Mouse (Mus musculus): ENCODE results near the gene Krtcap3. TPM values are rescaled to one million over a fixed set of nuclear protein-coding genes. Genes with fewer than 3 reads are reported as not detected.

The Krtcap3 gene
- polyA plus RNA-seq, 1 experiment from 2014 or later = 3.4 TPM

DNA sequence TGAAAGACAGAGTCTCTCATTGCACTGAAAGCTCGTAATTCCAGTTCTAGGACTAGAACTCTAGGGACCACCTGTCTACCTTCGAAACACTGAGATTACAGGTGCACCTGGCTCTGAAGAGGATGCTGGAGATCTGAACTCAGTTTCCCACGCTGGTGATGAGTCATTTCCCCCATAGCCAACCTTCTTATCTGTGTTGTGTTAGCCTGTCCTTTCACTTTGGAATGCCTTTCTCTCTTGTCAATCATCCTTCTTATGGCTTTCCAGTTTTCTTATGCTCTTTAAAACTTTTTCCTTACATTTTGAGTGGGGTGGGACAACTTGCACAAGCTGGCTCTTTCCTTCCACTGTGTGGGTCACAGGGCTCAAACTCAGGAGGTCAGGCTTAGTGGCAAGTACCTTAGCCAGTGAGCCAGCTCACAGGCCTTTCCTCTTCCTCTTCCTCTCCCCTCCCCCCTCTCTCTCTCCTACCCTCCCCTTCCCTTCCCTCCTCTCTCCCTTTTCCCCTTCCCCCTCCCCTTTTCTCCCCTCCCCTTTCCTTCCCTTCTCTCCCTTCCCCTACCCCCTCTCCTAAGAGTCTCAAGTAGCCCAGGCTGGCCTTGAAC is 38.2 kb downstream of the Krtcap3 start:
- peaks cover 12% of the 10 kb centered on the region for H3K27me3 ChIP-seq
- H3K4me3 ChIP-seq (replicated peaks) = no peak overlapping the region
- peaks cover 7% of the 10 kb centered on the region; the same call in 1 of the 2 replicates for H3K36me3 ChIP-seq
- DNase-seq (no peak), ATAC-seq (ENCODE audit: low read depth) (no peak)
- peaks cover 30% of the 10 kb centered on the region for H3K4me1 ChIP-seq (replicated peaks)
- H3K4me2 ChIP-seq = peak overlapping the region; percentile 86
- 36% methylated on average over 3 of the region's 3 CpGs for whole genome bisulfite sequencing (ENCODE audit: insufficient replicate concordance)
- peak overlapping the region; percentile 43; the same call in 1 of the 2 replicates for H3K27ac ChIP-seq
- peak overlapping the region; percentile 73; the same call in 1 of the 2 replicates for H3K9ac ChIP-seq
- no peaks in the 10 kb centered on the region for H3K9me3 ChIP-seq (replicated peaks)

DNA sequence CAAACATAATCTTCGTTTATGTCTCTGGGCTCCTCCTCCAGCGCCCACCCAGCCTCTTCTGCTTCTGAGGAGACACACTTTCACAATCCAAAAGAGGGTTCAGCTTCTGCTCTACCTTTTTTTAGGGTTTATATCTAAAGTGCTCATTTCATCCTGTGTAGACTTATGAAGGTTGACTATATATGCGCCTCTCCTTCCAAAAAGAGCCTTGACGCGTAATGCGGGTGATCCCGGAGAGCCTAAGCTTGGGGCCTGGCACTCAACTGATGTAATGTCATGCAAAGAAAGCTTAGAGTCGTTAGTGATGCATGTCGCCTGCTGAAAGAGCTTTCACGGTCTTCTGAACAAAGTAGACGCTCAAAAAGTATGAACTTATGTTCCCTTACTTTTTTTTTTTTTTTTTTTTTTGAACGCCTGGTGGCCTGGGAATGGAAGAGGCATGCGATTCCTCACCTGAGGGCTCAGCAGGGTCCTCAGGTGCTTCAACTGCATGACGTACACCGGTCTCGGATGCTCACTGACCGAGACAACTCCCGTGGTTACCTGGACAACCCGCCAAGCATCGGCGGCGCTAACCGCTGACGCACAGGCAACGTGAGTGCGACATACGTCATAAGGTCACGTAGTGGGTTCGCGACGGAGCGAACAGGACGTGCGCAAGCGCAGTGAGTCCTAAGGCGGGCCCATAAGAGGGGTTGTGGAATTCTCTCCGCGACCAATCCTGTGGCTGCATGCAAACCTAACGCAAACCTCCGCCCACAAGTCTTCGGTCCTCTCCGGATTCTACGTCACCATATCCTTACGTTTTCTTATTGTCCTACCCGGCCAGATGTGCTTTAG is 39.2 kb downstream of the Krtcap3 start, which contains the start of gene Ift172:
Ift172 (minus strand) TSS at position 596 of the 840 bp plus-strand sequence.
- DNase-seq (peak; percentile 94), ATAC-seq (ENCODE audit: low read depth) (peak; percentile 96)
- peak within 1 kb of the TSS; percentile 64 for H3K4me3 ChIP-seq (replicated peaks)
- WGBS (ENCODE audit: insufficient replicate concordance) = 3% methylated on average over 45 of the region's 45 CpGs
- no peaks in the 10 kb centered on the region for H3K9me3 ChIP-seq (replicated peaks)
- peaks cover 2% of the 10 kb centered on the region; the same call in 1 of the 2 replicates for H3K36me3 ChIP-seq
- H3K9ac ChIP-seq = peak within 1 kb of the TSS; percentile 73
- peak within 1 kb of the TSS; percentile 86 for H3K4me2 ChIP-seq
- H3K27me3 ChIP-seq = peaks cover 22% of the 10 kb centered on the region
- peaks cover 38% of the 10 kb centered on the region for H3K4me1 ChIP-seq (replicated peaks)
- H3K27ac ChIP-seq = peak within 1 kb of the TSS; percentile 76

DNA sequence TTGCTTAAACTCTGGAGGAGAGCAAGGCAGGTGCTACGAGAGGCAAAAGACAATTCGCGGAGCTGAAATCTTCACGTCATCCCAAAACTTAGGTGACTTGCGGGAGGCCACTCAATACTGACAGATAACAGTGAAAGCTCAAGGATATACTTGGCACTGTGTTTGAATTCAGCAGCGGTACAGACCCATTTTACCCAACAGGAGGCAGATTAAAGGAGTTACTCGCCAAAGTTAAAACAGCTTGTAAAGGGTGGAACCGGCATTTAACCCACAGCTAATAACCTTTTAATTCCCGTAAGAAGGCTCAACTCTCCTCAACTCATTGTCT is 39.8 kb downstream of the Krtcap3 start:
- Histone ChIP-seq H3K4me1 (replicated peaks) (peaks cover 41% of the 10 kb centered on the region), H3K27ac (peak overlapping the region; percentile 76), H3K27me3 (peaks cover 28% of the 10 kb centered on the region), H3K9ac (peak overlapping the region; percentile 73), H3K9me3 (replicated peaks) (no peaks in the 10 kb centered on the region), H3K4me3 (replicated peaks) (peak overlapping the region; percentile 64), H3K36me3 (peaks cover 2% of the 10 kb centered on the region; the same call in 1 of the 2 replicates), H3K4me2 (peak overlapping the region; percentile 86)
- DNase-seq = no peak
- WGBS (ENCODE audit: insufficient replicate concordance) = 8% methylated on average over 9 of the region's 9 CpGs
- no peak; the same call in 1 of the 2 replicates for ATAC-seq (ENCODE audit: low read depth)

DNA sequence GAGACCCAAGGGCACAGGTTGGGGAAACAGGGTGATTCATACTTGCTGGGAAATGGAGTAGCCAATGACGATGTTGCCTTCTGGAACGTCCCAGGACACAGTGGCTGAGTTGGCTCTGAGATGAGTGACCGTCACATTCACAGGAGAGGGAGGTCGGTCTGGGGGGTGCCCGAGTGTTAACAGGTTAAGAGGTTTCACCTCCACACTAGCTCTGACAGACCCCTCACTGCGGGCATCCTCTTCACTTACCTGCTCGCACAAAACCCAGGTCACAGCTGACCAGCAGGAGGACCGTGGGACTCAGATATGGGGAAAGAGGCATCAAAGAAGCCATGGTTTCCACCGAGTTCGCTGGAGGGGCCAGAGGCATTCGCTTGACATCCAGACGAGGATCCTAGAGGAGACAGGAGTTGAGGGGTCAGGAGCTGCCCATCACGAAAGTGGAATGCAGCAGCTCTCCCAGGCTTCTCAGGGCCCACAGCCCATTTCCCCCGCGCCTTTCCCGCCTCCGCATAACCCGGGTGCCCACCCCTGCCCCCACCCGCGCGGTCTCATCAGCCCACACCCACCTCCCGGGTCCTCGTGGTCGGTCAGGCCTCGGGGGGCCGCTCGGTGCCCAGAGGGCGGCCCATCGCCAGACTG is 43.6 kb downstream of the Krtcap3 start:
- Histone ChIP-seq H3K4me3 (replicated peaks) (peak overlapping the region; percentile 63), H3K36me3 (peaks cover 2% of the 10 kb centered on the region; the same call in 1 of the 2 replicates), H3K27ac (no peak overlapping the region), H3K27me3 (peaks cover 54% of the 10 kb centered on the region), H3K4me2 (peak overlapping the region; percentile 78), H3K9me3 (replicated peaks) (no peaks in the 10 kb centered on the region), H3K4me1 (replicated peaks) (peaks cover 33% of the 10 kb centered on the region), H3K9ac (peak overlapping the region; percentile 70)
- ATAC-seq (ENCODE audit: low read depth) = no peak
- WGBS (ENCODE audit: insufficient replicate concordance) = 10% methylated on average over 29 of the region's 29 CpGs
- no peak for DNase-seq

DNA sequence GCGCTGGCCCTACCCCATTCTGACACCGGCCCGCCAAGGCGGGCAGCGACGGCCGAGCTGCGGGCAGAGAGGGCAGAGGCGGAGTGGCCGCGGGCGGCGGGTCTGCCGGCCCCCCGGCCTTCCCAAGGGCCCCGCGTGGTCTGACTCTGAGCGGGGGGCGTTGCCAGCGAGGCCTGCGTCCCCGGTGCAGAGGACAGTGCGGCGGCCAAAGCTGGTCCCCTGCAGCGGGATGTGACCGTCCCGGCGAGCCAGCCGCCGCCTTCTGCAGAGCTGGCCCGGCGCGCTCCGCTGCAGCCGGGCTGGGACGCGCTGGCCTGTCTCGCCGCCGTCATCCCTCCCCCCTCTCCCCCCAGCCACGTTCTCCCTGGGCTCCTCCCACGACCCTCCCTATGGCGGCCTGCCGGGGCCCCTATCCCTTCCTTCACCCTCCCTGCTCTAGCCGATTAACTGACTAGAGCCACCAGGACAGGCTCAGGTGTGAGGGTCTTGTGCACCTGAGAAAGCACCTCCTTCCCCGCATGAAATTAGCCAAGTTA is 44.2 kb downstream of the Krtcap3 start, which contains the start of gene Fndc4:
Fndc4 (minus strand) TSS at position 475 of the 536 bp plus-strand sequence.
- DNase-seq (no peak), ATAC-seq (ENCODE audit: low read depth) (no peak)
- peak within 1 kb of the TSS; percentile 63 for H3K4me3 ChIP-seq (replicated peaks)
- peak within 1 kb of the TSS; percentile 70 for H3K9ac ChIP-seq
- H3K4me1 ChIP-seq (replicated peaks) = peaks cover 27% of the 10 kb centered on the region
- H3K4me2 ChIP-seq = peak within 1 kb of the TSS; percentile 78
- H3K36me3 ChIP-seq = peaks cover 2% of the 10 kb centered on the region; the same call in 1 of the 2 replicates
- no peak within 1 kb of the TSS for H3K27ac ChIP-seq
- H3K27me3 ChIP-seq = peaks cover 54% of the 10 kb centered on the region
- H3K9me3 ChIP-seq (replicated peaks) = no peaks in the 10 kb centered on the region
- WGBS (ENCODE audit: insufficient replicate concordance) = under 1% methylated on average over 45 of the region's 46 CpGs

DNA sequence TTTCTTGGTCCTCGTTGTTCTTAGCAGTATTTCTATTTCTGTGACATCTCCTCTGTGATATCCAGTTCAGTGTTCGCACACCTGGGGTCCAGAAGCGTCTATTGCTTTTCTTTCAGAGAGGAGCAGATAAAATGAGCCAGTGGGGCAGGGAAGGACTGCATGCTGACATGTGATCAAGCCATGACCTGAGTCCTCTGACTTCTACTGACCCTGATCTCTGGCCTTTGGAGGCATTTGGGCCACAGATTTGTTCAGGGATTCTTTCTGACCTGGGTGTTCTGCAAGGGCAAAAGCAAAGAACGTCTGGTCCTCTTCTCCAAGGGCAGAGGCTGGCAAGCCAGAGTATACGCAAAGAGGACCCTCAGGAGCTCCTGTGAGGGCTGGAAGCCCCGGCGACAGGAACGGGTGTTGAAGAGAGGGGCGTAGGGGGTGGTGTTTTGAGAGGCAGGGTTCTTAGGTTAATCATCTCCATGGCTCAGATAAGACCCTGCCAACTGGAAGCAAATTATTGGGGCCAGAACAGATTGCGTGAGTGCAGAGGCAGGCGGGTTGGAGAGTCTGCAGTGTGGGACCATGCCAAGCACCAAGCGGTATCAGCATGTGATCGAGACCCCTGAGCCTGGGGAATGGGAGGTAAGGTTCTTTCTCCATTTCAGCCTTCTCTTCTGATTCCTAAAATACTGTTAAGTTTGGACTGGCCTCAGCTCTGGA is 45.7 kb downstream of the Krtcap3 start, which contains the start of gene Gckr:
Gckr (plus strand) TSS at position 397 of the 711 bp plus-strand sequence.
- ATAC-seq (ENCODE audit: low read depth) (peak; percentile 49), DNase-seq (no peak)
- WGBS (ENCODE audit: insufficient replicate concordance) = 52% methylated on average over 13 of the region's 13 CpGs
- H3K27me3 ChIP-seq = peaks cover 60% of the 10 kb centered on the region
- no peak within 1 kb of the TSS for H3K4me3 ChIP-seq (replicated peaks)
- H3K36me3 ChIP-seq = peaks cover 2% of the 10 kb centered on the region; the same call in 1 of the 2 replicates
- peak within 1 kb of the TSS; percentile 11 for H3K4me2 ChIP-seq
- H3K4me1 ChIP-seq (replicated peaks) = peaks cover 17% of the 10 kb centered on the region
- H3K9ac ChIP-seq = no peak within 1 kb of the TSS
- no peaks in the 10 kb centered on the region for H3K9me3 ChIP-seq (replicated peaks)
- peak within 1 kb of the TSS; percentile 31 for H3K27ac ChIP-seq

DNA sequence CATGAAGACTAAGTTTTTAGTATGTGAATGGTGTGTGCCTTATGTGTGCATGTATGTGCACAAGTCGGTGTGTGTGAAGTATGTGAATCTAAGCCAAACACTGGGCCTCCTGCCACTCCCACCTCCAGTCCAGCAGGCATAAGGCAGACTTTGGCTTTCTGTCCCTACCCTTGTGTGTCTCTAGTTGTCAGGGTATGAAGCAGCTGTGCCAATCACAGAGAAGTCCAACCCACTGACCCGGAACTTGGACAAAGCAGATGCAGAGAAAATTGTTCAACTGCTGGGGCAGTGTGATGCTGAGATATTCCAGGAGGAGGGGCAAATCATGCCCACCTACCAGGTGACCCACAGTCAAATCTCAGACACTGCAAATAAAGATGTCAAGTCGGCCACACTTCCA is 46.5 kb downstream of the Krtcap3 start:
- peaks cover 11% of the 10 kb centered on the region for H3K4me1 ChIP-seq (replicated peaks)
- H3K9me3 ChIP-seq (replicated peaks) = no peaks in the 10 kb centered on the region
- H3K27me3 ChIP-seq = peaks cover 60% of the 10 kb centered on the region
- H3K4me2 ChIP-seq = peak overlapping the region; percentile 11
- peaks cover 2% of the 10 kb centered on the region; the same call in 1 of the 2 replicates for H3K36me3 ChIP-seq
- H3K27ac ChIP-seq = peak overlapping the region; percentile 31; the same call in 1 of the 2 replicates
- no peak overlapping the region for H3K4me3 ChIP-seq (replicated peaks)
- 52% methylated on average over 3 of the region's 3 CpGs for WGBS (ENCODE audit: insufficient replicate concordance)
- H3K9ac ChIP-seq = no peak overlapping the region
- DNase-seq (no peak), ATAC-seq (ENCODE audit: low read depth) (no peak)

DNA sequence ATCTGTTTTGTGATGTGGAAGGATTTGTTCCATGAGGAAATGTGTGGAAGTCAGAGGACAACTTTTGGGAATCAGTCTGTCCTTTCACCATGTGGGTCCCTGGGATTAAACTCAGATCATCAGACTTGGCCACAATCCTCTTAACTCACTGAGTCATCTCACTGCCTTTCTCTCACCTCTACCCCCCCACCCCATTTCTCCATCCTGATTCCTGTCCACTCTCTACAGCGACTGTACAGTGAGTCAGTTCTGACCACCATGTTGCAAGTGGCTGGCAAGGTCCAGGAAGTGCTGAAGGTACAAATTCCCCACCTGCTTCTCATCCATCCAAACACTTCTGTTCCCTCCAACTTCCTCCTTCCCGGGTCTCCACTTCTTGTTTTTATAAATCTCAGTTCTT is 47.0 kb downstream of the Krtcap3 start:
- peaks cover 1% of the 10 kb centered on the region; the same call in 1 of the 2 replicates for H3K36me3 ChIP-seq
- WGBS (ENCODE audit: insufficient replicate concordance) = 25% methylated on average over 2 of the region's 2 CpGs
- H3K9ac ChIP-seq = no peak overlapping the region
- H3K4me1 ChIP-seq (replicated peaks) = peaks cover 11% of the 10 kb centered on the region
- H3K9me3 ChIP-seq (replicated peaks) = no peaks in the 10 kb centered on the region
- H3K27ac ChIP-seq = no peak overlapping the region
- ATAC-seq (ENCODE audit: low read depth) (no peak), DNase-seq (no peak)
- no peak overlapping the region for H3K4me2 ChIP-seq
- no peak overlapping the region for H3K4me3 ChIP-seq (replicated peaks)
- H3K27me3 ChIP-seq = peaks cover 60% of the 10 kb centered on the region

DNA sequence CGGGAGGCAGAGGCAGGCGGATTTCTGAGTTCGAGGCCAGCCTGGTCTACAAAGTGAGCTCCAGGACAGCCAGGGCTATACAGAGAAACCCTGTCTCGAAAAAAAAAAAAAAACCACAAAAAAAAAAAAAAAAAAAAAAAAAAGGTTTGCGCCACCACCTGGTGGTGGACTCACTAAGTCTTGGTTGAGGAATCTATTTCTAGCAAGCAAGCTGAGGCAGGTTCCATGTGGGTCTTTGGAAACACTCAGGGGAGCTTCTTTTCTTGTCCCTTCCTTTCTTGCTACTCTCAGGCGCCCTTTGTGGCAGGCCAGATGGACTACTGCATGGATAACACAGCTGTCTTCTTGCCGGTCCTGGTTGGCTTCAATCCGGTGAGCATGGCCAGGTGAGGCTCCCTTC is 50.4 kb downstream of the Krtcap3 start:
- Histone ChIP-seq H3K27me3 (peaks cover 27% of the 10 kb centered on the region), H3K9ac (no peak overlapping the region), H3K4me1 (replicated peaks) (no peaks in the 10 kb centered on the region), H3K9me3 (replicated peaks) (no peaks in the 10 kb centered on the region), H3K4me2 (no peak overlapping the region), H3K4me3 (replicated peaks) (no peak overlapping the region), H3K27ac (no peak overlapping the region), H3K36me3 (no peaks in the 10 kb centered on the region)
- DNase-seq (no peak), ATAC-seq (ENCODE audit: low read depth) (no peak)
- WGBS (ENCODE audit: insufficient replicate concordance) = 39% methylated on average over 8 of the region's 8 CpGs
